Mouse (Mus musculus): ENCODE results near the gene Crybg2. TPM values are rescaled to one million over a fixed set of nuclear protein-coding genes. Genes with fewer than 3 reads are reported as not detected.
A peak's percentile ranks its signal among the peaks of the same experiment; 100 is the strongest.

Gene Crybg2
- polyA plus RNA-seq (2011; ENCODE audit: insufficient read length, low read depth, missing spikeins), result not detected in 2 replicates

- H3K4me1 ChIP-seq (ENCODE audit: control insufficient read depth, insufficient read depth, low read length), result no peaks in the 10 kb centered on the region
Measured at GRCm38 (mm10) chr4:134060135-134060865, at the start of gene Crybg2. Gene Crybg2, plus strand, starts transcription at chr4:134060815.

GRCm38 (mm10) chr4:134011450-134012414 lies 48.9 kb upstream of the Crybg2 start:
- H3K4me3 ChIP-seq (ENCODE audit: insufficient read depth, low read length), result no peak overlapping the region
- H3K4me1 ChIP-seq (ENCODE audit: control insufficient read depth, insufficient read depth, low read length), result no peaks in the 10 kb centered on the region
- TF ChIP-seq POLR2A (IDR thresholded peaks at IDR 0.05; ENCODE audit: low read depth, low read length) (no peak), CTCF (IDR thresholded peaks at IDR 0.05; ENCODE audit: borderline replicate concordance, insufficient read depth, low read length) (no peak)
- no peak overlapping the region for H3K27ac ChIP-seq (ENCODE audit: insufficient read depth, low read length)

More at GRCm38 (mm10) chr4:134060135-134060865, at the start of gene Crybg2:
- H3K27ac ChIP-seq (ENCODE audit: insufficient read depth, low read length), result no peak within 1 kb of the TSS
- H3K4me3 ChIP-seq (ENCODE audit: insufficient read depth, low read length), result no peak within 1 kb of the TSS
- TF ChIP-seq POLR2A (IDR thresholded peaks at IDR 0.05; ENCODE audit: low read depth, low read length) (no peak), CTCF (IDR thresholded peaks at IDR 0.05; ENCODE audit: borderline replicate concordance, insufficient read depth, low read length) (no peak)

- no peak overlapping the region for H3K4me3 ChIP-seq (ENCODE audit: insufficient read depth, low read length)
- TF ChIP-seq CTCF (IDR thresholded peaks at IDR 0.05; ENCODE audit: borderline replicate concordance, insufficient read depth, low read length), result peak; percentile 60; the same call in 1 of the 2 replicates
- TF ChIP-seq POLR2A (IDR thresholded peaks at IDR 0.05; ENCODE audit: low read depth, low read length), result no peak
- H3K27ac ChIP-seq (ENCODE audit: insufficient read depth, low read length), result no peak overlapping the region
- H3K4me1 ChIP-seq (ENCODE audit: control insufficient read depth, insufficient read depth, low read length), result no peaks in the 10 kb centered on the region
Measured at GRCm38 (mm10) chr4:134012858-134013528, 47.6 kb upstream of the Crybg2 start.

- Histone ChIP-seq H3K4me3 (ENCODE audit: insufficient read depth, low read length) (no peak overlapping the region), H3K27ac (ENCODE audit: insufficient read depth, low read length) (no peak overlapping the region), H3K4me1 (ENCODE audit: control insufficient read depth, insufficient read depth, low read length) (no peaks in the 10 kb centered on the region)
- TF ChIP-seq CTCF (IDR thresholded peaks at IDR 0.05; ENCODE audit: borderline replicate concordance, insufficient read depth, low read length) (no peak), POLR2A (IDR thresholded peaks at IDR 0.05; ENCODE audit: low read depth, low read length) (no peak)
Measured at GRCm38 (mm10) chr4:134016208-134016607, 44.4 kb upstream of the Crybg2 start.

GRCm38 (mm10) chr4:134016767-134017166 lies 43.8 kb upstream of the Crybg2 start:
- H3K4me1 ChIP-seq (ENCODE audit: control insufficient read depth, insufficient read depth, low read length), result no peaks in the 10 kb centered on the region
- no peak overlapping the region for H3K4me3 ChIP-seq (ENCODE audit: insufficient read depth, low read length)
- TF ChIP-seq POLR2A (IDR thresholded peaks at IDR 0.05; ENCODE audit: low read depth, low read length) (no peak), CTCF (IDR thresholded peaks at IDR 0.05; ENCODE audit: borderline replicate concordance, insufficient read depth, low read length) (no peak)
- no peak overlapping the region for H3K27ac ChIP-seq (ENCODE audit: insufficient read depth, low read length)

GRCm38 (mm10) chr4:134017201-134017865 lies 43.3 kb upstream of the Crybg2 start:
- no peak for TF ChIP-seq POLR2A (IDR thresholded peaks at IDR 0.05; ENCODE audit: low read depth, low read length)
- no peak for TF ChIP-seq CTCF (IDR thresholded peaks at IDR 0.05; ENCODE audit: borderline replicate concordance, insufficient read depth, low read length)

GRCm38 (mm10) chr4:134018038-134018778 lies 42.4 kb upstream of the Crybg2 start:
- H3K27ac ChIP-seq (ENCODE audit: insufficient read depth, low read length), result no peak overlapping the region
- H3K4me3 ChIP-seq (ENCODE audit: insufficient read depth, low read length), result no peak overlapping the region
- TF ChIP-seq POLR2A (IDR thresholded peaks at IDR 0.05; ENCODE audit: low read depth, low read length) (no peak), CTCF (IDR thresholded peaks at IDR 0.05; ENCODE audit: borderline replicate concordance, insufficient read depth, low read length) (no peak)
- H3K4me1 ChIP-seq (ENCODE audit: control insufficient read depth, insufficient read depth, low read length), result no peaks in the 10 kb centered on the region

More at GRCm38 (mm10) chr4:134017201-134017865, 43.3 kb upstream of the Crybg2 start:
- H3K4me1 ChIP-seq (ENCODE audit: control insufficient read depth, insufficient read depth, low read length), result no peaks in the 10 kb centered on the region
- no peak overlapping the region for H3K4me3 ChIP-seq (ENCODE audit: insufficient read depth, low read length)
- H3K27ac ChIP-seq (ENCODE audit: insufficient read depth, low read length), result no peak overlapping the region

- TF ChIP-seq POLR2A (IDR thresholded peaks at IDR 0.05; ENCODE audit: low read depth, low read length) (no peak), CTCF (IDR thresholded peaks at IDR 0.05; ENCODE audit: borderline replicate concordance, insufficient read depth, low read length) (no peak)
- Histone ChIP-seq H3K27ac (ENCODE audit: insufficient read depth, low read length) (no peak within 1 kb of the TSS), H3K4me1 (ENCODE audit: control insufficient read depth, insufficient read depth, low read length) (no peaks in the 10 kb centered on the region), H3K4me3 (ENCODE audit: insufficient read depth, low read length) (no peak within 1 kb of the TSS)
Measured at GRCm38 (mm10) chr4:134018779-134019145, 41.9 kb upstream of the Crybg2 start, which contains the start of gene Lin28a. Gene Lin28a, minus strand, starts transcription at chr4:134018841.
